Mouse (Mus musculus): Measurements from ENCODE around the gene Bicdl1.

The Bicdl1 gene

DNA sequence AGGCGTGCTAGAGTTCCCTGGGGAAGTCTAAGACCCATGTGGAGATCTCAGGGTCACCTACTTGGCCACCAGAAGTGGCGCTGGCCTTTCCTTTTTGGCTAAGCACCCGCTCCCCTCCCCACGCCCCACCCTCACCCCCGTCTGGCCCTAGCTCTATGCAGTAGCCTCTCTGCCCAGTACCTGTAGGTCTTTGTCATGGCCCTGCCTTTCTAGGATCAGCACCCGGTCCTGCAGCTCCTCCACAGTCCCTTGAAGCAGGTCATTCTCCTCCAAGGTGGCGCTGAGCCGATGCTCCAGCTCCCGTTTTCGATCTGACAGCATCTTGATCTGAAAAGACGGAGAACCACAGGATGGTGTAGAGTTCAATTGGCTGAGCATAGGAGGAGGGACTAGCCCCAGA is 61.4 kb downstream of the Bicdl1 start:
- no peak for DNase-seq (ENCODE audit: low read depth in 2 of 2, low spot score in 2 of 2)

DNA sequence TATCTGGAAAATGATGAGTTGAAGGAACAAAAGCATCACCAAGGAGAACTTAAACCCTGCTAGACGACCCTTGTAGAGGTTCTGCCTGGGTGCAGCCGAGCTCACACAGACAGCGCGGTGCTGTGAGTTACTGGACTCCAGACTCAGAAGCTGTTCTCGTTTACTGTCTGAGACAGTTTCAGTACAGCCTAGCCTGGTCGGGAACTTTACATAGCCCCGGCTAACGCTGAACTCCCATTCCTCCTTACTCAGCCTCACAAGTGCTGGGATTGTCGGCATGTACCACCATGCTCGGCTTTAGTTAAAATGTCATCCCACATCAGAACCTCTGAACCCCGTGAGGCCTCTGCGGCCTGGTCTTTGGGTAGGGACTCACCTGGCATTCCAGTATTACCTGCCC is 62.4 kb downstream of the Bicdl1 start:
- DNase-seq (ENCODE audit: low read depth in 2 of 2, low spot score in 2 of 2): no peak

DNA sequence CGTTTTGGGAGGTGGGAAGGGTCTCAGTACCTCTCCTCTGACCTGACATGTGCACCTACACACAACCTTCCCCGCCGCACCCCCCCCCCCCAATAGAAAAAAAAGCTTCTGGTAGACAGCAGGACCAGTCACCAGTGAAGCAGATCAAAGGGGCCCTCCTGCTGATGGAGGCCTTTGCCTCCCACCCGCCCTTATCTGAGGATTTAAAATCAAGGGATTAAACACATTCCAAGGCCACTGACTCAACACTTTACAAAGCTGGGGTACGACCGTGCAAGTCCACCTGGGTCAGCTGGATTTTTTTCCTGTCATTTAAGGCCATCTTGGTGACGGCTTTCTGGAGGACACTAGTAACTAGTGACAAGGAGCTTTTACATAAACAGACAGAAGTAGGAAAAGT is 63.5 kb downstream of the Bicdl1 start:
- no peak for DNase-seq (ENCODE audit: low read depth in 2 of 2, low spot score in 2 of 2)

DNA sequence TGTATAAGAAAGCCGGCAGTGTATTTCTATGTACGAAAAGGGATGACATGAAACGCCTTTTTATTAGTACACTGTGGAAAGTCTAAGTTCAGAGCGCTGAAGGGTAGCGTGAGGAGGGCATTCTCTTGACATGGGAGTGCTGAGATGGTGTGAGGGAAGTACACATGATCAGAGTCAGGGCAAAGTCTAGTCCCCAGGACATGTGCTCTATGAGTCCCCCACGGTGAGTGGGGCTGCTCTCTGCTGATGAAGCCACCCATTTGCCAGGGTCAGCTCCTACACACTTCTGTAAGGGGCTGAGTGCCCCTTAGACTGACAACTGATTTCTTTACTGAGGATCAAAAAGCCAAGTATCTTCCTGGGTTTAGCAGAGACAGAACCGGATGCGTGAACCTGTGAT is 64.2 kb downstream of the Bicdl1 start:
- no peak for DNase-seq (ENCODE audit: low read depth in 2 of 2, low spot score in 2 of 2)

DNA sequence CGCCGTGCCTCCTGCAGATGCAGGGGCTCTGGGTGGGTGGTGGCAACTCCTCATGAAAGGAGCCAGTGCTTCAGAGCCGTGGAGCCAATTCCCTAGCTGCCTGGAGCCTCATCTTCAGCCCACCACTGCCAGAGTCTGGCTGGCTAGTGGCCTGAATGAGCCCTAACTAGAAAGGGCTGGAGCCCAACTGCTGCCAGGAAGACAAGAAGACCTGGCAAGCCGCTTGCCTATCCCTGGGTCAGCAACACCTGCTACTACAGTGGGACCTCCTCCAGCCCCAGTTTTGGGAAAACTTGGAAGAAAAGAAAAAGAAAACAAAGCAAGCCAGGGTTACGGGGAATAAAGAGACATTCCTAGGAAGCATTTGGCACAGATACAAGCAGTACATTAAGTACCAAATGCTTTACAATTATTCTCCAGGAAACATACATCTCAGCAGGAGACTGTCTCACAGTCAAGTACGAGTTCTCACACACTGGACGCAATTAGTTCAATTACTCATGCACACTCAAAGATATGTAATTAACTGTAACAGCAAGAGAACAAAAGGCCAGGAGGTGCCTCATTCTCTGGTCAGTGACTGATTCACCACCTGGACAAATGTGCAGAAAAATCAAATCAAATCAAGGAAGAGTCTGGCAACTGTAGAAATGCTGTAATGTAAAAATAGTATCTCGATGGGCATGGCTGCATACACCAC is 64.9 kb downstream of the Bicdl1 start:
- no peak for DNase-seq (ENCODE audit: low read depth in 2 of 2, low spot score in 2 of 2)

DNA sequence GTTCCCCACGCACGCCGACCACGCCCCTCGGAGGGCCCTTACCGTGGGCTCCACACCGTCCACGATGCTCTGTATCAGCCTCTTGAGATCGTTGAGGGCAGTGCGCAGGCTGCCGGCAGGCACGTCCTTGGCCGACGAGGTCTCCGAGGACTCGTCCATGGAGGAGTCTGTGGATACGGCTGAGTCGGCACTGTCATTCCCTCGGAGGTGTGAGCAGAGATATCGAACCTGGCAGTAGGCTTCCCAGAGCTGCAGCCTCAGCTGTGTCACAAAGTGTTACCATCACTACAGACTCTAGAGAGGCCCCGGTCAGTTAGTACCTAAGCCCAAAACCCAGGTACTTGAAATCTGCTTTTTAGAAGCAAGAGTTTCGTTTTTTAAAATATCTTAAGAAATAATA is 68.8 kb downstream of the Bicdl1 start:
- DNase-seq (ENCODE audit: low read depth in 2 of 2, low spot score in 2 of 2): no peak

DNA sequence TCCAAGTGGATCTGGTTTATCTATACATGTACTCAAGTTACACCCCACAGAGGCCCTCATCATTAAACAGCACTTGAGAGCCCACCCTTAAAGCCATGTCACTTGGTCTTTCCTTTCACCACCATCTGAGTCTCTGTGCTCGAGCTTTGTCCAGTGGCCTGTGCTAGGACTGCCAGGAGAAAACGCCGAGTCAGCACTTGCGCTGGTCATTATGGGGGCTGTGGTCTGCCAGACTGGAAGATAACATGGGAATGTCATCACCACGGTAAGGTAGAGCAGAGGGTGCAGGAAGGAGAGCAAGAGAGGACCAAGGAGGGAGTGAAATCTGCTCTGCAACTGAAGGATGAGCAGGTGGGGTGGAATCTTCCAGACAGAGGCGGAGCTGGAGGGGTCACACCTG is 73.1 kb downstream of the Bicdl1 start:
- no peak for DNase-seq (ENCODE audit: low read depth in 2 of 2, low spot score in 2 of 2)

DNA sequence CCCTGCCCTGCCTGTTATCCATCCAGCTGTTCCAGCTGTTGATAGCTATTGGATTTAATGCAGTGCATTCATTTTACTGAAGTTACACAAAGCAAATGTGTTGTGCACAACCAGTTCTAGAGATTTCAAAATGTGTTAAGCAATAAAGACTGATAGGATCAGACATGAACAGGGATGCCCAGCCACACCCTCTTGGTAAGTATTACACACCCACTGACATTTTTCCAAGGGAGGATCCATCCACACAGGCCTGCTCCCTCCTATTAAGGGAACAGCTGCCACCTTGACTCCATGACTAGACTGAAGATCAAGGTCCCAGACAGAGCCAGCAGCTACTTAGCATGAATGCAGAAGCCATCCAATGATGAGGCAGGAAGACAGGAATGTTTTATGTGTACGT is 74.2 kb downstream of the Bicdl1 start:
- no peak for DNase-seq (ENCODE audit: low read depth in 2 of 2, low spot score in 2 of 2)

DNA sequence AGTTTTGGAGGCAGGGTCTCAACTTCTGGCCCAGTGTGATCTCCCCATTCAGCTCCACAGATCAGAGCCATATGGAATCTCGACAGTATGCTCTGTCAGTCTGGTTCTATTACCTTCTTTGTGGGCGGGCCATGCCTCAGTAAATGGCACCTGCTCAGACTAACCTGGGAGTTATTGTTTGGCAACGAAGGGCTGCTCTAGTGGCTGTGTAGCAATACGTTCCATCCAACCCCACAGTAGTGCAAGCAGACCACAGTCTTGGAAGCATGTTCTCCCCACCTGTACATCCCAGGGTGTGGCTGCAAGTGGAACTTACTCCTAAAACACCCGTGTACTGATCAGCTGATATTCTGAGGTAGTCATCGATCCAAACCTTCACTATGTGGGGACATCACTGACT is 74.7 kb downstream of the Bicdl1 start:
- DNase-seq (ENCODE audit: low read depth in 2 of 2, low spot score in 2 of 2): no peak

DNA sequence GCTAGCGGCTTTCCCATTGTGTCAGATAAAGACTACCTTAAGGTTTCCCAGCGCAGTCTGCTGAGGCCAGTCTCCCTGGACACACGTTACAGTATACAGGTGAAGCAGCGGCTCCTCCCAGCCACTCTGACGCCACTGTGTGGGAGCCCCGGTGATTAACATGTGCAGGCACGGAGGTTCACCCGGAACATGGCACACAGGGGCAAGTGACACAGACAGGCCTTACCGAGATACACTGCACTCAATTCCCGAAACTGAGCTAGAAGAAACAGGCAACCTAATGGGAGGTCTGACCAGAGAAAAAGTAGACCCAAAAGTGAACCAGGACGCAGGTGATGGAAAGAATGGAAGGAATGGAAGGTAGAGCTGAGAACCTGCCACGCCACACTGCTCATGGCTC is 77.6 kb downstream of the Bicdl1 start:
- DNase-seq (ENCODE audit: low read depth in 2 of 2, low spot score in 2 of 2): no peak

DNA sequence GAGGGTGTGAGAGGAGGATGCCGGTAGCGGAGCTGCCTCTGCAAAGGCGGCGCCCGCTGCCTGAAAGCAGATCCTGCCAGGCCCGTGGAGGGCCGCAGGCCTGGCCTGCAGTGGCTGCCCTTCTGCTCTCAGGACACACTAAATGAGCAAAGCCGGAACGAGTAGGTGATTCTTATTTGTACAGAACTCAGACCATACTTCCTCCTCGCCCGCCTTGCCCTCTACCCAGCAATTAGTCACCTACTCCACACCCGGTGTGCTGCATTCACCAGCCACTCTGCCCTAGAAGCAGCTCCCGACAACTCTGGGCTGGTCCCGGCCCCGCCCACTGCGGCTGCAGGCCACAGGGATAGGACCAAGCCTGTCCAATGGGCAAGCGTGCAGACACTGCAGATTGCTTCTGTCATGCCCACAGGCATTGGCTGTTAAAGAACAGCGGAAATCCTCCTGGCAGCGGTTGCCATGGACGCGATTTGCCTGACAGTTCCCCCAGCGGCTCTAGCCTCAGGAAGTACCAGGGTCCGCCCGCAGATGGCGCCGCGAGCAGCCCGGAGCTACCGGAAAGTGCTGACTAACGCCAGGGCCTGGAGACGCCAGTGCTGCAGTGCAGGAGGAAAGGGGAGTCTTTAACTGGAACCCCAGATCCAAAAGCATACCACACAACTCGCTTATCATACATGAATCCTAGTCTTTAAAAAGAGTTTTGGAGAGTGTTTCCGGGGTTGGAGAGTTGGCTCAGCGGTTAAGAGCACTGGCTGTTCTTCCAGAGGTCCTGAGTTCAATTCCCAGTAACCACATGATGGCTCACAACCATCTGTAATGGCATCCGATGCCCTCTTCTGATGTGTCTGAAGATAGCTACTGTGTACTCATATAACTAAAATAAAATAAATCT is 78.5 kb downstream of the Bicdl1 start:
- DNase-seq (ENCODE audit: low read depth in 2 of 2, low spot score in 2 of 2): peak; percentile 99 to 100

DNA sequence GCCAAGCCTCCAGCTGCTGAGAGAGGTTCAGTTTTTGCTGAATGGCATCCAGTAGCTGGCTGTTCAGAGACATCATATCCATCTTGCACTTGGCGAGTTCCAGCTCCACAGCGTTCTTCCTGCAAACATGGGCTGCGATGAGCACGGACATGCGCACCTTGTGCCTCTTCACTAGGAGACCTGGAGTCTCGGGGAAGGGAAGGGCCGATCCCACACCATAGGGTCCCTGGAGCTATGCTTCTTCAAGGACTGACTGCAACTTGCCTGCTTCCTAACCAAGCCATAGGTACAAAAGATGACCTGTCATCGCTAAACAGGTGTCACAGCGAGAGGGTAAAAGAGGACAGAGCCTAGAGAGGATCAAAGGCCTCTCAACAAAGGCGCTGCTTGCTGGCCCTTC is 79.6 kb downstream of the Bicdl1 start:
- DNase-seq (ENCODE audit: low read depth in 2 of 2, low spot score in 2 of 2): no peak

DNA sequence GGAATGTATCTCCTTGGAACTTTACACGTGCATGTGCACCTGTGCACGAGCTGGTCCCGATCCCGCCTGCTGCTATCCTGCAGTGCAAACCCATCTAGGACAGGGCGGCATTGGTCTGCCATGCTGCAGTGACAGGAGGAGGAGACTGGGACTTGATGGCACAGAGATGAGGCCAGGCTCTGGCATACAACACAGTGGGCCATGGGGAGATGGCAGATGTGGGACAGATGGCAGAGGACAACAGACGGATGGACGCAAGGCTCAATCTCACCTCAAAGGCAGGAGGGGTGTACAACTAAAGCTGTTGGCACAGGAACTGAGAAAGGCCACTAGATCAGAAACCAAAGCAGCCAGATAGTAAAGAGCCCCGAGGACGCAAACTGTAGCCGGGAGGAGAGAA is 80.5 kb downstream of the Bicdl1 start:
- DNase-seq (ENCODE audit: low read depth in 2 of 2, low spot score in 2 of 2): no peak

DNA sequence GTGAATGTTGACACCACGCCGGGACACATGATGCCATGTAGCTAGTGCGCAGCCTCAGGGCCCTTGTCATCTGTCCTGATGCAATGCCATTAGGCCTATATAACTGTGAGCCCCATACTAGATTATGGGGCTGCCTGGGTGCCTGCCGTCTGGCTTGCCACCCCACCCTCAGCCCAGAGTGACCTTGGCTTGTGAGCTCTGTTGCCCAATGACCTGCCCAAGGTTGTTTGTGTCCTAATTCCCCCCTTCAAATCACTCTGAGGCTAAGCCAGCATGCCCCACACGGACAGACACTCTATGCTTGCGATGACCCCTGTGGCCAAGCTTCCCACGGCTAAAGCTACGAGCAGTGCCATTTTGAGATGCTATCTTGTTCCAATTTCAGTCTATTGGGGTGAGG is 81.7 kb downstream of the Bicdl1 start:
- DNase-seq (ENCODE audit: low read depth in 2 of 2, low spot score in 2 of 2): no peak

DNA sequence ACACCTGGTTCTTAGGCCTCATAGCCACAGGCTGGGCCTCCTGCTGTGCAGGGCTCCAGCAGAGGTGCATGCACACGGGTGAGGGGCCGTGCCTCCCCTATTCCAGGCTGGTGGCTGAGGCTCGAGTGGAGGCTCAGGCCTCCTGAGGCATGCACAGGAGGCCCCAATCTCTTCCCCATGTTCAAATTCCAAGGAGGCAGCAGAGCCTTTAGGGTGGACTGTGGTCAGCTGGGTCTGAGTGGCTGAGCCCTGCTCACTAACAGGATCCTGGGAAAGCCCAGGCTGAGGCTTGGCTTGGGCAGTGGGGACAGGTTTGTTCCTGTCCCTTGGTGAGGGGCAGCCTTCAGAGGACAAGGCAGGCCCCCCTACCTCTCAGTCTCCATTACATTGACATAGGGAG is 82.5 kb downstream of the Bicdl1 start:
- no peak for DNase-seq (ENCODE audit: low read depth in 2 of 2, low spot score in 2 of 2)

DNA sequence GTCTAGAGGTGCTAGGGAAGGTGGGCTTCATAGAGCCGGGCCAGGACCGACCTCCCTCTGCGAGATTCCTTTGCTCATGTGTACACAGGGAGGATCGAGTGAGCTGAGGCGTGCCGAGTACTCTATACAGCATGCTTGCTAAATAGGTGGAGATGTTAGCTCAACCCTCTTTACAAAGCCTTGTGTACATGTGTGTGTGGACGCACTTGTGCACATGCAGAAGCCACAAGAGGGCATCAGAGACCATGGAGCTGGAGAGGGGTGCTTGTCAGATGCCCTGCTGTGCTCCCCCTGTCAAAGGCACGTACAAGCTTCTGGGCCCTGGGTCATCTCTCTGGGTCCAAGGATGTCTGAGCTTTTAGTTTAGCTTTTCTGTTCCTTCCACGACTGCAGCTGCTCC is 87.2 kb downstream of the Bicdl1 start:
- peak in 1 of 2 experiments; percentile 17 for DNase-seq (ENCODE audit: low read depth in 2 of 2, low spot score in 2 of 2)

DNA sequence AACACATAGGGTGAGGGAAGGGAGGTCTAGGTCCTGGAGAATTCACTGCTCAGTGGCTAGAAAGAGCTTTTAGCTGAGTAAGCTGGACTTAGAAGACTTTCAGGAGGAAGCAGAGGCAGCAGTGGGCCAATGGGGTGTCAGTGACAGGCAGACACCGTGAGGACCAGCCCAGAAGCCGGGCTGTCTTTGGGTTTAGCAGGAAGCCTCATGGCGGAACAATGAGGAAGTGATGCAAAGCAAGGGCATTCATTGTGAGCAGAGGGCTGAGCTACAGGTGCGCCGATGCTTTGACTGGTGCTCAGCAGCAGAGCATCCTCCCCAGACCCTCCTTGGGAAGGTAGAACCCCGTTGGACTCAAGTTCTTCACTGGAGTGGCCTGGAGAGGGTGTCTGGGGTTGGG is 95.9 kb downstream of the Bicdl1 start:
- peak in 1 of 2 experiments; percentile 18 for DNase-seq (ENCODE audit: low read depth in 2 of 2, low spot score in 2 of 2)

DNA sequence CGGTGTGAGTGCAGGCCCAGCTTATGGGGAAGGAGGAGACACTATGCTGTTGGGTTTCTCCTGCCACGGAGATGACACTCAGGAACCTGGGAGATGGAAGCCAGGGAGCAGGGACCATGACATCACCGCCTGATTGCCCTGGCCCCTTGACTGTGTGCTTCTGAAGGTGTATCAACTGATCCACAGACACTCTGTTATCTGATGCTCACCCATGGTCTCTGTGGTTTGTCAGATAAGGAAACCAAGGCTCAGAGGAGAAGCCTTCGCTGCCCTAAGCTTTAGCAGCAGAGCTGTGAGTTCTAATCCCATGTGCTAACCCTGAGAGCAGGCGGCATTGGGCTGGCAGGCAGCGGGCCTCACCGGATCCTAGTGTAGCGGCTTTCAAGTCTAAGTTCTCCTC is 97.4 kb downstream of the Bicdl1 start:
- no peak for DNase-seq (ENCODE audit: low read depth in 2 of 2, low spot score in 2 of 2)

DNA sequence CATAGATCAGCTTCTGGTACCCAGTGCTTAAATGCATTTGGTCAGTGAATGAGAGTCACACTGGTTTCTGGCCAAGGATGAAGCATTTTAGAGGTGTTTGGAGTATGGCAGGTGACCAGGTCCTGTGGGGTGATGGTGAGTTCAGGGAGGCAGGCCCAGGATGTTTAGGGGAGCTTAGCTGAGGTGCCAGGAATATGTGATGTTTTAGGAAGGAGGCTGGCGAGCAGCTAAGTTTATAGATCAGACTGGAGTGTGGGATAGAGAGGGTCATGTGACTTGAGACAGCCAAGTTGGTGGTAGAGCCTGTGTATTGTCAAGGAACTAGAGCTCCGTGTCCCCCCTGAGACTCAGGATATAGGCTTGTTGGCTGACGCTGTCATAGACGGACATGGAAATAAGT is 98.4 kb downstream of the Bicdl1 start:
- no peak for DNase-seq (ENCODE audit: low read depth in 2 of 2, low spot score in 2 of 2)

DNA sequence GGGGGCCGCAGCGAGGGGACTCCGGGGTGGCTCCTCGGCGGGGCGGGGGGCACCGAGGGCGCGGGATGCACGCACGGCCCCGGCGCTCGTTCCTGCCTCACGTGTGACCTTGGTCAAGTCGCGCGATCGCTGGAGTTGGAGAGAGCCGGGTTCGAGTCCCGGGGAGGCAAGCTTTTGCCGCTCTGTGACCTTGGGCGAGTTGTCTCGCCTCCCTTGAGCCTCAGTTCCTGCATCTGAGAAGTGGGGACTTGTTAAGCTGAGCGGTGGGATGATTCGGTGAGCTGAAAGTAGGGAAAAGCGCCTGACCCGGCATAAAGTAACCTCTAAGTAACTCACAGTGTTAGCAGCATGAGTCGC is 99.1 kb downstream of the Bicdl1 start:
- peak in 1 of 2 experiments; percentile 12 for DNase-seq (ENCODE audit: low read depth in 2 of 2, low spot score in 2 of 2)

DNA sequence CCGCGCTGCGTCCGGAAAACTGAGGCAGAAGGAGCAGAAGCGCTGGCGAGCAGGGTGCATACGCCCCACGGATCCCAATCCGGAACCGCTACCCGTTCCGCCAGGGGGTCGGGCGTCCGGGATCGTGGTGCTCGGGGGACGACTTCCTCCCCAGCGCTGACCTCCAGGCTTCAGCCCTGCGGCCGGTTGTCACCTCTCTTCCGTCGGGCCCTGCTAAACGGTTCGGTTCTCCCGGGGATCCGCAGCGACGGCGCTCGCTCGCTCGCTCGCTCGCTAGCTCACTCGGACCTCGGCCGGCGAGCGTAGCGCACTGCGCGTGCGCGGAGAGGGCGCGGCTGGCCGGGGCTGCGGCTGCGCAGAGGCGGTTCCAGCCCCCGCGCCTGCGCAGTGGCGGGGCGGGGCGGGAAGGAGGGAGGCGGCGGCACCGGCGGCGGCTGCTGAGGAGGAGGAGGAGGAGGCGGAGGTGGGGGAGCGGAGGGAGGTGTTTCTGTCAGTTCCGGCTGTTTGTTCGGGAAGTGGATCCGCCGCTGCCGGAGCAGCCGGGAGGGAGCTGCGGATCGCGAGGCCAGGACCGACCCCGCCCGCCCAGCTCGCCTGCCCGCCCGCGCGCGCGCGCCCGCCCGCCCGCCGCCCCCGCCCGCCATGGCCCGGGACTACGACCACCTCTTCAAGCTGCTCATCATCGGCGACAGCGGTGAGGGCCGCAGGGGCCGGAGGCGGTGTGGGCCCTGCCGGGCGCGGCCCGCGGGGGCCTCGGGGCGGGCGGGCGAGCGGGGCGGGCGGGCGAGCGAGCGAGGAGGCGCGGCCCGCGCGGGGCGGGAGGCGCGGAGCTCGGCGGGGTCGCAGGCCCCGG is 99.7 kb downstream of the Bicdl1 start, which contains the start of gene Rab35:
Gene Rab35, plus strand, starts transcription at position 404 of the 853 bp plus-strand sequence.
- DNase-seq (ENCODE audit: low read depth in 2 of 2, low spot score in 2 of 2): peak; percentile 92 to 94

DNA sequence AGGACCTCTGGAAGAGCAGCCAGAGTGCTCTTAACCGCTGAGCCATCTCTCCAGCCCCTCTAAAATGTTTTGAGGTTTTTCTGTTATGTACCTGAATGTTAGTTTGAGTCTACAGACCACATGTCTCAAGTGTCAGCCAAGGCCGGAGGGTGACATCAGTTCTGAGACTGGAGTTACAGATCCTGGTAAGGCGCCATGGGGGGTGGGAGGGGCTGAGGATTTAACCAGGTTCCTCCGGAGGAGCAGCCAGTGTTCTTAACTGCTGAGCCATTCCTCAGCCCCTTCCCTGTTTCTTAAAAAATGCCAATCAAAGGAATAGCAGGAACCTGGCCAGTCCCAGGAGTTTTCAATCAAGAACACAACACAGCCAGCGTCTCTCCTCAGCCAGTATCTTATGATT is 101.1 kb downstream of the Bicdl1 start:
- DNase-seq (ENCODE audit: low read depth in 2 of 2, low spot score in 2 of 2): no peak
